Comparison of ENCODE assay signal across 18 mouse cellular contexts in the genomic region with DNA sequence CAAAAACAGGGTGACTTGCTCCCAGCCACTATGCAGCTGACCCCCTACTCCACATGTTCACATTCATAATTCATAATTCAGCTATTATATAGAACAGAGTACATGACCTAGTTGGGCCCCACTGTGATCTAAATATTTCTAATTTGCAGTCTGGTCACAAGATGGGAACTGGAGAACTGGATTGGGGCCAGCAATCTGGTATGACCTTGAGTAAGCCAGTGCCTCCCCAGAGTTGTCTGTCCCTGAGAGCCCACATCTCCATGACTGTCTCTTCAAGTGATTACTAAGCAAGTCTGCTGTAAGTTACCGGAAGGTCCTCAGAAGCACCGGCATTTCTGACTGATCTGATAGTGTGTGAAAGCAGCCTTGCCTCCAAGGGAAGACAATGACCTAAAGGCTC. TPM values are rescaled to one million over a fixed set of nuclear protein-coding genes. Genes with fewer than 3 reads are reported as not detected.
DNase-seq lines count a peak whose midpoint lies in the region.
"Had no signal": no experiment of that assay in that cellular context is flagged by ENCODE, and none has a peak within 500 bp of the region (broad histone marks: within the 10 kb centered on the region; RNA-seq: fewer than 3 reads in every experiment).

No protein-coding gene starts in this region.

- intact Hi-C loops in heart, postnatal 10 days (cut with DNase I) = no loop called here

- 78% methylated on average over 2 of the region's 2 CpGs for WGBS in heart, embryonic 10.5 days

- H3K4me1 ChIP-seq in heart, embryonic 10.5 days = no peaks in the 10 kb centered on the region
- H3K4me1 ChIP-seq: embryonic facial prominence, embryonic 15.5 days; midbrain, embryonic 10.5 days; neural tube, embryonic 15.5 days had no signal

- H3K9me3 ChIP-seq in heart, embryonic 10.5 days = no peaks in the 10 kb centered on the region
- H3K9me3 ChIP-seq: embryonic facial prominence, embryonic 15.5 days; midbrain, embryonic 10.5 days; neural tube, embryonic 15.5 days had no signal

- no peak overlapping the region for H3K4me3 ChIP-seq in heart, embryonic 10.5 days
- H3K4me3 ChIP-seq: embryonic facial prominence, embryonic 15.5 days; midbrain, embryonic 10.5 days; myocyte; neural tube, embryonic 15.5 days had no signal

- no peak overlapping the region for H3K27ac ChIP-seq in heart, embryonic 10.5 days
- H3K27ac ChIP-seq: embryonic facial prominence, embryonic 15.5 days; midbrain, embryonic 10.5 days; neural tube, embryonic 15.5 days had no signal

- H3K27me3 ChIP-seq in heart, embryonic 10.5 days (ENCODE audit: insufficient read depth, poor library complexity, severe bottlenecking) = no peaks in the 10 kb centered on the region
- H3K27me3 ChIP-seq: embryonic facial prominence, embryonic 15.5 days; neural tube, embryonic 15.5 days had no signal

- H3K36me3 ChIP-seq in heart, embryonic 10.5 days = no peaks in the 10 kb centered on the region
- H3K36me3 ChIP-seq: embryonic facial prominence, embryonic 15.5 days; midbrain, embryonic 10.5 days; neural tube, embryonic 15.5 days had no signal

- peak; percentile 4 for DNase-seq in heart, postnatal 10 days
- DNase-seq in heart, embryonic 10.5 days (ENCODE audit: low spot score) = no peak
- peak; percentile 5 for DNase-seq in ovary, postnatal 36 days (ENCODE audit: low spot score)
- DNase-seq in ovary, postnatal 10 days (ENCODE audit: low spot score) = no peak
- DNase-seq in cerebellum, adult 18-20 months = peak; percentile 19 to 26
- DNase-seq in retina, postnatal 1 day = peak; percentile 62
- no peak for DNase-seq in MN1 (ENCODE audit: low spot score)
- no peak for DNase-seq in thymus, postnatal 10 days (ENCODE audit: low spot score in 2 of 2)
- DNase-seq: gastrocnemius, postnatal 14 days; lung, adult 2 months; lung, postnatal 36 days; thymus, postnatal 25 days had no signal

RNA-seq across cellular contexts. Expression of gene Dner, which starts 49.2 kb away (rescaled TPM):
- total RNA-seq in heart, postnatal 10 days (2021) = under 1 TPM; 0.25 to 0.31 TPM
- polyA plus RNA-seq in heart, embryonic 10.5 days (2016; fragmentation: Nextera tagmentation; extraction: Ambion mirVana) = 0.37 and 0.60 TPM in 2 replicates
- total RNA-seq: hematopoietic stem cell, adult 5-6 weeks; liver, adult 2 months had no signal
- polyA plus RNA-seq: liver, adult 2 months had no signal

Comparison
In these comparisons a context has a peak if more than half of its experiments do, and no peak if none do; other contexts are left out.
1. DNase-seq: peak in heart, postnatal 10 days (2 of 2), ovary, postnatal 36 days (single experiment), cerebellum, adult 18-20 months (2 of 2) and retina, postnatal 1 day (single experiment); none in heart, embryonic 10.5 days (single experiment), ovary, postnatal 10 days (single experiment), MN1 (single experiment) and thymus, postnatal 10 days (0 of 2).